In the genomic region with DNA sequence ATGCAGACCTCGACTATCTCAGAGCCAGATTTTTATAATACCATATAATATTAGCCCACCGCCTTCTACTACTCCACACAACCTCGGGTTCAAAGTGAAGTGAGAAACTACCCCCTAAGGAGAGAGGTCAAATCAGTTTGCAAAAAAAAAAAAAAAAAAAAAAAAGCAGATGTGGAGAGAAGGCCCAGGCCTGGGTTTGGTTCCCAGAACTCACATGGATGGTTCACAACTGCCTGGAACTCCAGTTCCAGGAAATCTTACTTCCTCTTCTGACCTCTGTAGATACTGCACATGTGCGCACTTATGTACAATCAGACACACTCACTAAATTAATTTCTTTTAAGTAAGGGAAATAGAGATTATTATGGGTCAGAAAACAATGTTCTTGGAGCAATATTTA, we compare ENCODE assay signal across 22 mouse cellular contexts.
"Had no signal": no experiment of that assay in that cellular context is flagged by ENCODE, and none has a peak within 500 bp of the region (broad histone marks: within the 10 kb centered on the region; RNA-seq: fewer than 3 reads in every experiment).

No protein-coding gene starts in this region.

- H3K27ac ChIP-seq: heart, embryonic 10.5 days; hindbrain, embryonic 10.5 days; hindbrain, embryonic 12.5 days; hindbrain, embryonic 14.5 days; intestine, embryonic 15.5 days; layer of hippocampus, adult 2 months; limb, embryonic 13.5 days; limb, embryonic 15.5 days; liver, embryonic 13.5 days had no signal

- H3K27me3 ChIP-seq: heart, embryonic 12.5 days; hindbrain, embryonic 12.5 days; intestine, embryonic 15.5 days; limb, embryonic 13.5 days; limb, embryonic 15.5 days; liver, embryonic 13.5 days had no signal

- H3K4me3 ChIP-seq: heart, embryonic 10.5 days; heart, embryonic 12.5 days; hindbrain, embryonic 10.5 days; hindbrain, embryonic 12.5 days; intestine, embryonic 15.5 days; layer of hippocampus, adult 2 months; limb, embryonic 13.5 days; limb, embryonic 15.5 days; liver, embryonic 13.5 days had no signal

- H3K4me1 ChIP-seq: hindbrain, embryonic 12.5 days; limb, embryonic 13.5 days; limb, embryonic 15.5 days had no signal

- H3K4me2 ChIP-seq: heart, embryonic 12.5 days; hindbrain, embryonic 12.5 days; hindbrain, embryonic 14.5 days; intestine, embryonic 15.5 days; limb, embryonic 13.5 days; limb, embryonic 15.5 days; liver, embryonic 11.5 days; liver, embryonic 13.5 days had no signal

- H3K9me3 ChIP-seq: heart, embryonic 10.5 days; heart, embryonic 12.5 days; hindbrain, embryonic 10.5 days; hindbrain, embryonic 12.5 days; intestine, embryonic 15.5 days; limb, embryonic 13.5 days; limb, embryonic 15.5 days; liver, embryonic 13.5 days had no signal

- DNase-seq: gastrocnemius, postnatal 14 days; gastrocnemius, postnatal 36 days; heart, adult 18-20 months; heart, postnatal 10 days; heart, postnatal 4 days; kidney, adult 18-20 months; kidney, adult 8-10 months; kidney, postnatal 10 days; kidney, postnatal 4 days; left cerebral cortex, postnatal 4 days; liver, embryonic 13.5 days had no signal

- H3K36me3 ChIP-seq: heart, embryonic 10.5 days; heart, embryonic 12.5 days; hindbrain, embryonic 10.5 days; hindbrain, embryonic 12.5 days; intestine, embryonic 15.5 days; limb, embryonic 13.5 days; limb, embryonic 15.5 days; liver, embryonic 13.5 days had no signal

- H3K9ac ChIP-seq: heart, embryonic 12.5 days; hindbrain, embryonic 12.5 days; hindbrain, embryonic 14.5 days; intestine, embryonic 15.5 days; limb, embryonic 13.5 days; limb, embryonic 15.5 days; liver, embryonic 13.5 days had no signal

- ATAC-seq: hindbrain, embryonic 16.5 days had no signal
